Mouse (Mus musculus) ES-E14 (cell line): Measurements from ENCODE around the gene Macrod2. TPM values are rescaled to one million over a fixed set of nuclear protein-coding genes. Genes with fewer than 3 reads are reported as not detected.

Experiments
- DNase-seq: peaks from one replicate; pipeline ENCODE4 v3.0.0-alpha.2; 2013; ENCODE audit warnings: low read depth, low spot score
- H3K27ac ChIP-seq: 2 replicates; pipeline ENCODE4 v1.5.1; 2012; ENCODE audit warnings: low read depth, mild to moderate bottlenecking, low read length, moderate library complexity, mixed read lengths; ENCODE audit not compliant: poor library complexity, insufficient read depth, severe bottlenecking
- H3K36me3 ChIP-seq: 2 replicates; pipeline ENCODE4 v1.6.1; 2012; ENCODE audit warnings: mild to moderate bottlenecking, low read length, moderate library complexity, mixed read lengths; ENCODE audit not compliant: control insufficient read depth, poor library complexity, insufficient read depth, severe bottlenecking
- H3K4me1 ChIP-seq, 2 experiments: fragments of 150-350 bp in 1 of 2; sonication (generic) in 1 of 2; 2 replicates each; pipeline ENCODE4 v1.6.1; 2012; ENCODE audit warnings: low read length in 2 of 2, mild to moderate bottlenecking in 1 of 2, mixed read lengths in 1 of 2; ENCODE audit not compliant: control insufficient read depth in 2 of 2, insufficient read depth in 2 of 2, poor library complexity in 1 of 2
- H3K4me3 ChIP-seq, 2 experiments: fragments of 150-350 bp in 1 of 2; sonication (generic) in 1 of 2; 2 replicates each; pipeline ENCODE4 v1.5.1; 2012; ENCODE audit warnings: low read length in 2 of 2, low read depth in 1 of 2, mild to moderate bottlenecking in 1 of 2, mixed read lengths in 1 of 2; ENCODE audit not compliant: insufficient read depth in 1 of 2, poor library complexity in 1 of 2, severe bottlenecking in 1 of 2
- H3K9ac ChIP-seq: 2 replicates; pipeline ENCODE4 v1.6.1; 2012; ENCODE audit warnings: low read depth, mild to moderate bottlenecking, low read length, mixed read lengths; ENCODE audit not compliant: poor library complexity, insufficient read depth, severe bottlenecking
- H3K9me3 ChIP-seq: fragments of 150-350 bp; sonication (generic); 2 replicates; pipeline ENCODE4 v1.6.1; 2012; ENCODE audit warnings: low read depth, mild to moderate bottlenecking, low read length; ENCODE audit not compliant: control insufficient read depth, insufficient read depth
- CHD2 ChIP-seq: IDR thresholded peaks from 2 replicates; pipeline ENCODE4 v1.6.1; 2014; ENCODE audit warnings: mild to moderate bottlenecking, low read depth, low read length, inconsistent platforms
- HCFC1 ChIP-seq: IDR thresholded peaks from 2 replicates; pipeline ENCODE4 v1.6.1; 2012; ENCODE audit warnings: low read length, inconsistent platforms, borderline replicate concordance; ENCODE audit not compliant: insufficient read depth
- MAFK ChIP-seq: IDR thresholded peaks from 2 replicates; pipeline ENCODE4 v1.6.1; 2014; ENCODE audit warnings: mild to moderate bottlenecking, low read depth, low read length, inconsistent platforms; ENCODE audit not compliant: insufficient read depth
- ZC3H11A ChIP-seq: IDR thresholded peaks from 2 replicates; pipeline ENCODE4 v1.6.1; 2012; ENCODE audit warnings: low read depth, mild to moderate bottlenecking, inconsistent platforms, low read length, borderline replicate concordance
- ZNF384 ChIP-seq: IDR thresholded peaks from 2 replicates; pipeline ENCODE4 v1.6.1; 2012; ENCODE audit warnings: low read depth, low read length, inconsistent platforms
- in situ Hi-C, 2 experiments: fragments of 600-800 bp; cut with MboI; formaldehyde crosslinking; loops; one replicate each; pipeline ENCODE4 v1.15.1; 2025; ENCODE audit warnings: low sequenced_read_pairs in 2 of 2, inconsistent platforms in 1 of 2; ENCODE audit not compliant: unreplicated experiment in 2 of 2
- total RNA-seq: library from RNA; depleted of rRNA; stranded (reverse); fragments of 300-350 nt; gene quantifications from 2 replicates; pipeline ENCODE4 v1.2.3, GENCODE M21; 2012

Macrod2 gene
- total RNA-seq, 1 experiment: 12.7 TPM

GRCm38 (mm10) chr2:141173607-141174006, 778.5 kb downstream of the Macrod2 start:
- no peak overlapping the region for H3K9ac ChIP-seq
- no peaks in the 10 kb centered on the region for H3K4me1 ChIP-seq
- no peak overlapping the region for H3K27ac ChIP-seq
- no peak for DNase-seq
- H3K9me3 ChIP-seq: no peaks in the 10 kb centered on the region
- no peaks in the 10 kb centered on the region for H3K36me3 ChIP-seq
- H3K4me3 ChIP-seq: no peak overlapping the region
- in situ Hi-C loops: no loop called here
- no peak for TF ChIP-seq ZC3H11A
- TF ChIP-seq CHD2: no peak
- no peak for TF ChIP-seq MAFK
- no peak for TF ChIP-seq HCFC1
- TF ChIP-seq ZNF384: no peak

GRCm38 (mm10) chr2:141180656-141181055, 785.5 kb downstream of the Macrod2 start:
- DNase-seq: no peak
- no peak overlapping the region for H3K9ac ChIP-seq
- H3K27ac ChIP-seq: no peak overlapping the region
- no peaks in the 10 kb centered on the region for H3K36me3 ChIP-seq
- no peak overlapping the region for H3K4me3 ChIP-seq
- in situ Hi-C loops: no loop called here
- TF ChIP-seq ZC3H11A (no peak), HCFC1 (no peak), ZNF384 (no peak), MAFK (no peak), CHD2 (no peak)
- no peaks in the 10 kb centered on the region for H3K9me3 ChIP-seq
- H3K4me1 ChIP-seq: no peaks in the 10 kb centered on the region

- Histone ChIP-seq H3K9me3 (no peaks in the 10 kb centered on the region), H3K4me3 (no peak overlapping the region), H3K36me3 (no peaks in the 10 kb centered on the region), H3K27ac (no peak overlapping the region), H3K9ac (no peak overlapping the region), H3K4me1 (no peaks in the 10 kb centered on the region)
- no peak for DNase-seq
- TF ChIP-seq CHD2: no peak
- TF ChIP-seq ZC3H11A: no peak
- no peak for TF ChIP-seq ZNF384
- no peak for TF ChIP-seq HCFC1
- in situ Hi-C loops: no loop called here
Measured at GRCm38 (mm10) chr2:141182034-141182759, 787.1 kb downstream of the Macrod2 start.

GRCm38 (mm10) chr2:141194476-141194875, 799.4 kb downstream of the Macrod2 start:
- H3K27ac ChIP-seq: no peak overlapping the region
- H3K4me1 ChIP-seq: no peaks in the 10 kb centered on the region
- H3K9ac ChIP-seq: no peak overlapping the region
- no peaks in the 10 kb centered on the region for H3K36me3 ChIP-seq
- no peak for DNase-seq
- no peaks in the 10 kb centered on the region for H3K9me3 ChIP-seq
- TF ChIP-seq MAFK (no peak), HCFC1 (no peak), CHD2 (no peak)
- no peak overlapping the region for H3K4me3 ChIP-seq
- in situ Hi-C loops: no loop called here

- TF ChIP-seq MAFK (no peak), CHD2 (no peak), ZC3H11A (no peak), ZNF384 (no peak), HCFC1 (no peak)
Measured at GRCm38 (mm10) chr2:141200481-141200880, 805.4 kb downstream of the Macrod2 start.

More at GRCm38 (mm10) chr2:141200481-141200880, 805.4 kb downstream of the Macrod2 start:
- Histone ChIP-seq H3K4me1 (no peaks in the 10 kb centered on the region), H3K27ac (no peak overlapping the region), H3K9ac (no peak overlapping the region), H3K9me3 (no peaks in the 10 kb centered on the region), H3K4me3 (no peak overlapping the region), H3K36me3 (no peaks in the 10 kb centered on the region)
- in situ Hi-C loops: no loop called here
- DNase-seq: no peak
